Mouse (Mus musculus): ENCODE data around the gene Adi1. TPM values are rescaled to one million over a fixed set of nuclear protein-coding genes. Genes with fewer than 3 reads are reported as not detected.
A peak's percentile ranks its signal among the peaks of the same experiment; 100 is the strongest.

The Adi1 gene
- polyA plus RNA-seq, 1 experiment from 2014 or later, result 111 TPM

DNA sequence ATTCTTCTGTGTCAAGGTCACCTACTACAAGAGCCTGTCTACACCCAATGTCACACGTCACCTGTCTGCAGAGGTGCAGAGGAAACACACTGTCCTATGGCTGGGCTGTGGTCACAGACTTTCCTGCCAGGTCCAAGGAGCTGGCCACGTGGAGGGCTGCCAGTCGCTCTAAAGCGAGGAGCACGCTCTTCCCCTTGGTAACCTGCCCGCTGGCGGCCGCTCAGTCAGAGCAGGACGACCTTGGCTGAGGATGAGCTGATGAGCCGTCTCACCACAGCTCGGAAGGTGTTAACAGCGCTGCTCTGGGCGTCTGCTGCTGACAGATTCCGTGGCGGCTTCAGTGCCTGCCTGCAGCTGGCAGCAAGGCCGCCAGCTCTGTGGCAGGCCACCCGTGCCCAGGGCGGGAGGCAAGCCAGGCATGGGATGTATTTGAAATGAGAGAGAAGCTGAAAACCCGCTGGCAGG, 25.6 kb downstream of the Adi1 start:
- Histone ChIP-seq H3K27ac (ENCODE audit: low read length) (no peak overlapping the region), H3K4me1 (ENCODE audit: control insufficient read depth, insufficient read depth, low read length) (peaks cover 5% of the 10 kb centered on the region; the same call in 1 of the 2 replicates), H3K9ac (ENCODE audit: low read depth, low read length) (no peak overlapping the region), H3K27me3 (replicated peaks; ENCODE audit: control insufficient read depth, insufficient read depth, low read length) (no peaks in the 10 kb centered on the region), H3K4me3 (ENCODE audit: low read length) (no peak overlapping the region), H3K36me3 (ENCODE audit: control insufficient read depth, insufficient read depth, low read length) (0 out of 2 replicates have a peak, but pooled peaks cover 3% of the 10 kb centered on the region), H3K4me2 (ENCODE audit: low read depth, low read length) (no peak overlapping the region), H3K9me3 (ENCODE audit: control insufficient read depth, low read length) (no peaks in the 10 kb centered on the region)
- WGBS, result 73% methylated on average over 19 of the region's 19 CpGs
- no peak for ATAC-seq

DNA sequence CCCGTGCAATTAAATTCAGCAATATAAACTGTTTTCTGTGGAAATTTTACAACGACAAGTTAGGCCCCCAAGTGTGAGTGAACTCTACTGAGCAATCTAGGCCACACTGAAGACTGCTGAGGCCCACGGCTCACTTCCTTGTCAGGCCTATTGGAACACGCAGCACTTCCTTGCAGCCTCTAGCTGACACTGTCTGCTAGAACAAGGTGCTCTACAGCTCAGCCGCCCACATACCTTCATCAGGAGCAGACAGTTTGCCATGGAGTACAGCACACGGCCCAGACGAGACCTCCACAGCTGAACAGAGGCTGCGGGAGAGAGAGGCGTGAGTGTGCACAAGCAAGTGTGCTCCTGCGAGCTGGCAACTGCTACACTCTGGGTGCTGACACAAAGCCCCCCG, 26.3 kb downstream of the Adi1 start:
- Histone ChIP-seq H3K9me3 (ENCODE audit: control insufficient read depth, low read length) (no peaks in the 10 kb centered on the region), H3K4me3 (ENCODE audit: low read length) (no peak overlapping the region), H3K4me1 (ENCODE audit: control insufficient read depth, insufficient read depth, low read length) (peaks cover 5% of the 10 kb centered on the region; the same call in 1 of the 2 replicates), H3K27ac (ENCODE audit: low read length) (no peak overlapping the region), H3K9ac (ENCODE audit: low read depth, low read length) (no peak overlapping the region), H3K27me3 (replicated peaks; ENCODE audit: control insufficient read depth, insufficient read depth, low read length) (no peaks in the 10 kb centered on the region), H3K4me2 (ENCODE audit: low read depth, low read length) (no peak overlapping the region), H3K36me3 (ENCODE audit: control insufficient read depth, insufficient read depth, low read length) (0 out of 2 replicates have a peak, but pooled peaks cover 3% of the 10 kb centered on the region)
- 74% methylated on average over 11 of the region's 11 CpGs for WGBS
- peak; percentile 8; the same call in 1 of the 2 replicates for ATAC-seq

DNA sequence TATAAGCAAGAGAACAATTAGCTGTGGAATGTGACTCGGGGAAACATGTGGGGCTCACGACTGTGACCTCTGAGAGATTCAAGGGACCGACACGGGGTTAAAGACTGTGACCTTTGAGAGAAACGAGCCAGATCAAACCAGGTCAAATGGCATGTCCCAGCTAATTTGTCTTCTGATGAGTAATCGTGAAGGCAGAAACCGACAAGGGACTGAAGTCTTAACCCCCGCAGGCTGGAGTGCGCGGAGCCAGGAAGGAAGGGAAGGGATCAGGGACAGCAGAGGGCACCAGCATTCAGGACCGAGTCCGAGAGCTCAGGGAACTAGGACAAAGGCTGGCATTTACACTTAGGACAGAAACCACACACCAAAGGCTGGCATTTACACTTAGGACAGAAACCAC, 29.4 kb downstream of the Adi1 start:
- H3K27me3 ChIP-seq (replicated peaks; ENCODE audit: control insufficient read depth, insufficient read depth, low read length), result no peaks in the 10 kb centered on the region
- no peak for ATAC-seq
- whole genome bisulfite sequencing, result 19% methylated on average over 12 of the region's 12 CpGs
- no peak overlapping the region for H3K4me2 ChIP-seq (ENCODE audit: low read depth, low read length)
- H3K4me3 ChIP-seq (ENCODE audit: low read length), result no peak overlapping the region
- no peaks in the 10 kb centered on the region for H3K4me1 ChIP-seq (ENCODE audit: control insufficient read depth, insufficient read depth, low read length)
- 0 out of 2 replicates have a peak, but pooled peaks cover 3% of the 10 kb centered on the region for H3K36me3 ChIP-seq (ENCODE audit: control insufficient read depth, insufficient read depth, low read length)
- H3K9me3 ChIP-seq (ENCODE audit: control insufficient read depth, low read length), result no peaks in the 10 kb centered on the region
- H3K9ac ChIP-seq (ENCODE audit: low read depth, low read length), result no peak overlapping the region
- no peak overlapping the region for H3K27ac ChIP-seq (ENCODE audit: low read length)

DNA sequence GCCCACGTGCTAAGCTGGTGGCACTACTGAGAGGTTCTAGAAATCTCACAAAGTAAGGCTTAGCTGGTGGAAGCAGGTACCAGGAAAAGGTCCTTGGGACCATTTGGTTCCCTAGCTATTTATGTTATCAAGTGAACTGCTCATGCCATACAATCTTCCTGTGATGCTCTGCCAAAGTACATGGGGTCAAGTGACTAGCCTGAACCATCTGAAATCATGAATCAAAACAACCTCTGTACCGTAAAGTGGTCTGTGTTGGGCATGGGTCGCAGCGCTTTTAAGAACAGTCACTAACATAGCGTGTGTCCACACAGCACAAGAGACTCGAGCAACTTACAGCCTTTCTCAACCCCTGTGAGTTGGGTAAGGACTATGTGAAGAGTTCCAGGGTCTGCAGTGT, 30.2 kb downstream of the Adi1 start:
- H3K36me3 ChIP-seq (ENCODE audit: control insufficient read depth, insufficient read depth, low read length), result peaks cover 3% of the 10 kb centered on the region; the same call in 1 of the 2 replicates
- no peak overlapping the region for H3K9ac ChIP-seq (ENCODE audit: low read depth, low read length)
- WGBS, result 87% methylated on average over 6 of the region's 6 CpGs
- no peak overlapping the region for H3K27ac ChIP-seq (ENCODE audit: low read length)
- H3K4me1 ChIP-seq (ENCODE audit: control insufficient read depth, insufficient read depth, low read length), result no peaks in the 10 kb centered on the region
- ATAC-seq, result no peak
- no peaks in the 10 kb centered on the region for H3K27me3 ChIP-seq (replicated peaks; ENCODE audit: control insufficient read depth, insufficient read depth, low read length)
- H3K4me3 ChIP-seq (ENCODE audit: low read length), result no peak overlapping the region
- no peaks in the 10 kb centered on the region for H3K9me3 ChIP-seq (ENCODE audit: control insufficient read depth, low read length)
- no peak overlapping the region for H3K4me2 ChIP-seq (ENCODE audit: low read depth, low read length)

DNA sequence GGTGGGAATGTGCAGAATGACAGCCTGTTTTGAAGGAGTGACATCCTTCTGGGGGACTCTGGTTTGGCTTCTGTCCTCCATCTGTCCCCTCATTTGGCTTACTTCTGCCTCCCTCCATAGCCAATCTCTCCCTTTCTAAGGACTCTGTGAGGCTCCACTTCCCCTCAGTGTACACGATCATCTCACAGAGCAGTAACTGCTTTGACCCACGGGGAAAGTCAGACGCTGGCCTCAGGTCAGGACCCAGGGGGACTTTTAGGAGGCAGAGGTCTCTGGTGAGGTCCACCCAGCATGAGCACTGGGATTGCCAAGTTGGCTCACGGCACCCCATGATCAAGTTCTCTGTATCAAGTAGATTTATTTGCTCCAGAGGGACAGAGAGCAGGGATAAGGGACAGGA, 33.1 kb downstream of the Adi1 start:
- Histone ChIP-seq H3K36me3 (ENCODE audit: control insufficient read depth, insufficient read depth, low read length) (no peaks in the 10 kb centered on the region; the same call in 1 of the 2 replicates), H3K4me3 (ENCODE audit: low read length) (no peak overlapping the region), H3K27ac (ENCODE audit: low read length) (no peak overlapping the region), H3K9me3 (ENCODE audit: control insufficient read depth, low read length) (no peaks in the 10 kb centered on the region), H3K4me1 (ENCODE audit: control insufficient read depth, insufficient read depth, low read length) (no peaks in the 10 kb centered on the region), H3K27me3 (replicated peaks; ENCODE audit: control insufficient read depth, insufficient read depth, low read length) (no peaks in the 10 kb centered on the region), H3K4me2 (ENCODE audit: low read depth, low read length) (no peak overlapping the region), H3K9ac (ENCODE audit: low read depth, low read length) (no peak overlapping the region)
- no peak for ATAC-seq
- WGBS, result 85% methylated on average over 4 of the region's 4 CpGs

DNA sequence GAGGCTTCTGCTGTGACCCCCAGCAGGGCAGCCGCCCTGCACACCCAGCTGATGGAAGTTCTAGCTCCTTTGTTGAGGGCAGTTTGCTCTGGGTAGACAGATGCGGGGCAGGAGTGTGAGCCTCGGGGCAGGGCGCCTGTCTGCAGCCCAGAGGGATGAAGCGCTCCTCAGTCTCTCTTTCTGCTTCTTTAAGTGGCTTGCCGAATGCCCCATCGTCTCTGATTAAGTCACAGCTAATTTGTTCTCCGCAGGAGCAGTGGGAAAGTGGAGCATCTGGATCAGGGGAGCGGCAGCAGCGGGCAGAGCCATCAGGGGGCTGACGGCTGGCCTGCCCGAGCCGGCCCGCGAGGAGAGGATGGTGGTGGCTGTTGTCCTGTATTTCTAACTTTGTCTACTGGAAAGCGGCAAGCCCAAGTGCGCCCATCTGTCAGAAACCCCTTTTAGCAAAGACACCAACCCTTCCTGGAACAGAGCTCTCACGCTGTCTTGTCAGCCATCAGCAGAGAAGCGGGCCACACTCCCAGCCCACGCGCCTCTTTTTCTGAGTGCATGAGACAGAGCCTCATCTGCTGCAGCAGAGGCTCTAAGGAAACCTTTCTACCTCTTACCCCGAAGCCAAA, 35.6 kb downstream of the Adi1 start:
- no peak overlapping the region for H3K4me2 ChIP-seq (ENCODE audit: low read depth, low read length)
- H3K9ac ChIP-seq (ENCODE audit: low read depth, low read length), result no peak overlapping the region
- 79% methylated on average over 22 of the region's 22 CpGs for WGBS
- H3K27me3 ChIP-seq (replicated peaks; ENCODE audit: control insufficient read depth, insufficient read depth, low read length), result no peaks in the 10 kb centered on the region
- no peaks in the 10 kb centered on the region for H3K4me1 ChIP-seq (ENCODE audit: control insufficient read depth, insufficient read depth, low read length)
- peaks cover 2% of the 10 kb centered on the region; the same call in 1 of the 2 replicates for H3K36me3 ChIP-seq (ENCODE audit: control insufficient read depth, insufficient read depth, low read length)
- no peak overlapping the region for H3K27ac ChIP-seq (ENCODE audit: low read length)
- no peak overlapping the region for H3K4me3 ChIP-seq (ENCODE audit: low read length)
- no peaks in the 10 kb centered on the region for H3K9me3 ChIP-seq (ENCODE audit: control insufficient read depth, low read length)
- ATAC-seq, result no peak

DNA sequence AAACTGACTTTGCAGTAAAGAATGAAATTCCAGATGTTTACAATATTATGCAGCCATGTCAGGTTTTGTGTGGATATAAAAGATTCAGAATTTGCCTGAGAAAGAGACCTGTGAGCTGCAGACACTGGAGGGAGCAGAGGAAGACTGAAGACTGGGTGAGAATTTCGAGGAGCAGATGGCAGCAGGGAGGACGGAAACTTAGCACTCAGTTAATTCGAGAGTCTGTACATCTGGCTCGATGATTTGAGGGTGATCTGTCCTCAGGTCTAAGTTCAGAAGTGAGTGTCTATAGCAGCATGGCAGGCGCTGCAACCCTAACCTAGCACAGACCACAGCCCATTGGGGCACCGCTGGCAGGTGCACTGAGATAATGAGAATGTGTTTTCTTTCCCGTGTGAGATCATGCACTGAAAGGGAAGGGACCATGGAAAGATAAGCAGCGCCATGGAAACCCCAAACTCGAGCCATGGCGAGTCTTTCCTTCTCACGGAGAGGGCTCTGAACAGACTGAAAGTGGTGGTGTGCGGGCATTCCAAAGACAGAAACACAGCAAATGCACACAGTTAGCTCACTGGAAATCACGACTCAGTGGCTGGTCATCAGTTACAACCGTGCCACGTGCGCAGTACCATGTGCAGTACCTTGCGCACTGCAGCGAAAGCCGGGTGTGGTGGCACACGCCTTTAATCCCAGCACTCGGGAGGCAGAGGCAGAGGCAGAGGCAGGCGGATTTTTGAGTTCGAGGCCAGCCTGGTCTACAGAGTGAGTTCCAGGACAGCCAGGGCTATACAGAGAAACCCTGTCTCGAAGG, 40.0 kb downstream of the Adi1 start:
- Histone ChIP-seq H3K9ac (ENCODE audit: low read depth, low read length) (no peak overlapping the region), H3K27me3 (replicated peaks; ENCODE audit: control insufficient read depth, insufficient read depth, low read length) (no peaks in the 10 kb centered on the region), H3K4me3 (ENCODE audit: low read length) (no peak overlapping the region), H3K27ac (ENCODE audit: low read length) (no peak overlapping the region), H3K9me3 (ENCODE audit: control insufficient read depth, low read length) (no peaks in the 10 kb centered on the region), H3K4me1 (ENCODE audit: control insufficient read depth, insufficient read depth, low read length) (no peaks in the 10 kb centered on the region), H3K4me2 (ENCODE audit: low read depth, low read length) (no peak overlapping the region), H3K36me3 (ENCODE audit: control insufficient read depth, insufficient read depth, low read length) (peaks cover 2% of the 10 kb centered on the region; the same call in 1 of the 2 replicates)
- WGBS, result 88% methylated on average over 24 of the region's 24 CpGs
- ATAC-seq, result no peak

DNA sequence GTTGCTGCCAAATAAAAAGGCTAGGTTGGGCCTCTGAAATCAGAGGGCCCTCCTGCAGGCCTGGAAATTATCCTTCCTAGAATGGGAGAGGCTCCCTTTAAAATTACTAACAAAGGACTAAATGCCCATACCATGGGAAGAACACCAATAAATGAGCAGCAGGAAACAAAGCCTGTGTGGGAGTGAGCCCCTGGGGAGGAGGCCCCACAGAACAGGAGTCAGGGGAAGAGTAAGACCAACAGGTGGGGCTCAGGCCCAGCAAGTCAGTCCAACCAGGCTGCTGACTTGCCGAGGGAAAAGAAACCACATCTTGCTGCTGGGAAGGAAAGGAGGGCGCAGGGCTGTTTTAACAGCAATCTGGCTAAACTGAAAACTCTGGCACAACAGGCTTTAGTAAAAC, 42.0 kb downstream of the Adi1 start:
- Histone ChIP-seq H3K36me3 (ENCODE audit: control insufficient read depth, insufficient read depth, low read length) (0 out of 2 replicates have a peak, but pooled peaks cover 4% of the 10 kb centered on the region), H3K27ac (ENCODE audit: low read length) (no peak overlapping the region), H3K4me2 (ENCODE audit: low read depth, low read length) (no peak overlapping the region), H3K27me3 (replicated peaks; ENCODE audit: control insufficient read depth, insufficient read depth, low read length) (no peaks in the 10 kb centered on the region), H3K4me3 (ENCODE audit: low read length) (no peak overlapping the region), H3K4me1 (ENCODE audit: control insufficient read depth, insufficient read depth, low read length) (no peaks in the 10 kb centered on the region), H3K9me3 (ENCODE audit: control insufficient read depth, low read length) (no peaks in the 10 kb centered on the region), H3K9ac (ENCODE audit: low read depth, low read length) (no peak overlapping the region)
- WGBS, result 76% methylated on average over 2 of the region's 2 CpGs
- no peak for ATAC-seq

DNA sequence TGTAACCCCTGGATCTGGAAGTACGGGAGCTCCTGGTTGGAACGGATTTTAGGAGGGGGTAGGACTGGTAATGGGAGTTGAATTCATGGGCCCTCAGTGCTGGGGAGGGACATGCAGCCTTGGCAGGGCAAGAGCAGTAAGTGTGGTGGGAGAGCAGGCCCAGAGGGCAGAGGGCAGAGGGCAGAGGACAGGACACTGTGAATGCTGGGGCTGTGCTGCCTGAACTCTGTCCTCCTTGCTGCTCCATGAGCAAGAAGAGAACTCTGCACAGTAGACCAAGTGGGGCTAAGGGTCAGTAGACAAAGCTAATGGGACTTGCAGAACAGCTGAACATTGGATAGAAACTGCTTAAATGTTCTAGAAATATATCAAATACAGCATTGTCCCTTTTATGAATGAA, 43.1 kb downstream of the Adi1 start:
- H3K27ac ChIP-seq (ENCODE audit: low read length), result no peak overlapping the region
- H3K4me1 ChIP-seq (ENCODE audit: control insufficient read depth, insufficient read depth, low read length), result no peaks in the 10 kb centered on the region
- 85% methylated on average over 2 of the region's 2 CpGs for WGBS
- H3K4me2 ChIP-seq (ENCODE audit: low read depth, low read length), result no peak overlapping the region
- no peaks in the 10 kb centered on the region for H3K27me3 ChIP-seq (replicated peaks; ENCODE audit: control insufficient read depth, insufficient read depth, low read length)
- no peaks in the 10 kb centered on the region for H3K9me3 ChIP-seq (ENCODE audit: control insufficient read depth, low read length)
- no peak overlapping the region for H3K9ac ChIP-seq (ENCODE audit: low read depth, low read length)
- no peak for ATAC-seq
- H3K36me3 ChIP-seq (ENCODE audit: control insufficient read depth, insufficient read depth, low read length), result 0 out of 2 replicates have a peak, but pooled peaks cover 4% of the 10 kb centered on the region
- H3K4me3 ChIP-seq (ENCODE audit: low read length), result no peak overlapping the region
